Mouse (Mus musculus) midbrain, embryonic 10.5 days (tissue): ENCODE measurements at regions not wholly inside any gene's neighbourhood (a gene's known extent, or its start where the extent isn't known, plus 50 kb on each side); places are given as distances from the start of the nearest gene placed in this dataset.
A peak's percentile ranks its signal among the peaks of the same experiment; 100 is the strongest.

ENCODE experiments used
- DNase-seq: peaks from one replicate; pipeline ENCODE4 v3.0.0-alpha.2; 2017; ENCODE audit warnings: low spot score
- H3K27ac ChIP-seq: fragments of 300-500 bp; sonication (generic); replicated peaks from 2 replicates; pipeline ENCODE4 v1.5.1; 2016; ENCODE audit warnings: mild to moderate bottlenecking
- H3K27me3 ChIP-seq: fragments of 300-500 bp; sonication (generic); 2 replicates; pipeline ENCODE4 v1.6.1; 2016; ENCODE audit warnings: low read depth, mild to moderate bottlenecking; ENCODE audit not compliant: poor library complexity, severe bottlenecking
- H3K36me3 ChIP-seq: fragments of 300-500 bp; sonication (generic); 2 replicates; pipeline ENCODE4 v1.6.1; 2016; ENCODE audit warnings: mild to moderate bottlenecking, moderate library complexity
- H3K4me1 ChIP-seq: fragments of 300-500 bp; sonication (generic); 2 replicates; pipeline ENCODE4 v1.6.1; 2016
- H3K4me3 ChIP-seq: fragments of 300-500 bp; sonication (generic); 2 replicates; pipeline ENCODE4 v1.5.1; 2016; ENCODE audit warnings: mild to moderate bottlenecking, moderate library complexity
- H3K9me3 ChIP-seq: fragments of 300-500 bp; sonication (generic); replicated peaks from 2 replicates; pipeline ENCODE4 v1.6.1; 2016; ENCODE audit warnings: mild to moderate bottlenecking
- WGBS: fragments of 180-500 bp; shearing (Covaris S2); methylation state at CpG from one replicate; pipeline ENCODE4 v1.1.7; 2016; 5-methylcytosine and 5-hydroxymethylcytosine counted together

- 86% methylated on average over 6 of the region's 6 CpGs for WGBS
- DNase-seq: no peak
- no peak overlapping the region for H3K4me3 ChIP-seq
- H3K27ac ChIP-seq: no peak overlapping the region
- H3K9me3 ChIP-seq: no peaks in the 10 kb centered on the region
- no peaks in the 10 kb centered on the region for H3K27me3 ChIP-seq
- H3K4me1 ChIP-seq: no peaks in the 10 kb centered on the region
- no peaks in the 10 kb centered on the region for H3K36me3 ChIP-seq
These were observed 120.5 kb upstream of the Ppp1r26 start for GRCm38 (mm10) chr2:28326056-28326455.

- Histone ChIP-seq H3K36me3 (no peaks in the 10 kb centered on the region), H3K4me3 (no peak overlapping the region), H3K4me1 (no peaks in the 10 kb centered on the region), H3K27me3 (no peaks in the 10 kb centered on the region), H3K27ac (no peak overlapping the region), H3K9me3 (no peaks in the 10 kb centered on the region)
- DNase-seq: no peak
- 87% methylated on average over 3 of the region's 3 CpGs for WGBS
These were observed 119.9 kb upstream of the Ppp1r26 start for GRCm38 (mm10) chr2:28326682-28327081.

- Histone ChIP-seq H3K9me3 (no peaks in the 10 kb centered on the region), H3K4me1 (no peaks in the 10 kb centered on the region), H3K4me3 (no peak overlapping the region), H3K27ac (no peak overlapping the region), H3K36me3 (no peaks in the 10 kb centered on the region), H3K27me3 (no peaks in the 10 kb centered on the region)
- WGBS: 86% methylated on average over 5 of the region's 5 CpGs
- no peak for DNase-seq
These were observed 117.5 kb upstream of the Ppp1r26 start for GRCm38 (mm10) chr2:28329130-28329529.

DNA sequence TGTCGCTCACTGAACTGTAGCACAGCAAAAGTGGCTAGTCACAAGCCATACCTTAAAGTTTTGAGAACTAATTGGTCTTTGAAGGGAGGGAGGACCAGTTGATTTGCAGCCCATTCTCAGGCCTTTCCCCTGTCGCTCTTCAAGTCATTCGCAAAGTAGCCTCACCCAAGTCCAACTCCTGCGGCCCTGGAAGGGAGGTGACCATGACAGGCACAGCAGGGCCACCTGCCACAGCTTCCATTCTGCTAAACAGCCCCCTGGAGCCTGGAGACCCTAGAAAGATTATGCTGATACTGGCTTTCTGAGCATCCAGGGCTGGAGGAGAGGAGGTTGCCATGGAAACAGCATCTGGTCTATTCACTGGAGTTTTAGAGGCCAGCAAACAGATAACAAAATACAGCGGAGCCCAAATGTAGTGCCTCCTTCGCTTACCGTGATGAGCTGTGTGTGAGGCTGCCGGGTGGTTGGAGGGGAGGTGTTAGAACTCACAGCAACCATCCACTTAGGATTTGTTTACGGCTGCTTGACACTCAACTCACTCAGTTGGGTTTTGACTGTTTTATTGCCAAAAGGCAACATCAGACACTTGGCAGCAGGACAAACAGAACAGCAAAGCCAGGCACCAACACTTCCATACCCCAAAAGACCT lies 111.3 kb upstream of the Ppp1r26 start:
- WGBS: 54% methylated on average over 9 of the region's 9 CpGs
- no peak for DNase-seq
- H3K9me3 ChIP-seq: no peaks in the 10 kb centered on the region
- H3K4me1 ChIP-seq: peaks cover 15% of the 10 kb centered on the region
- H3K27me3 ChIP-seq: no peaks in the 10 kb centered on the region
- H3K27ac ChIP-seq: no peak overlapping the region
- no peak overlapping the region for H3K4me3 ChIP-seq
- no peaks in the 10 kb centered on the region for H3K36me3 ChIP-seq

- Histone ChIP-seq H3K4me1 (peaks cover 15% of the 10 kb centered on the region), H3K27ac (no peak overlapping the region), H3K27me3 (no peaks in the 10 kb centered on the region), H3K4me3 (no peak overlapping the region), H3K9me3 (no peaks in the 10 kb centered on the region), H3K36me3 (no peaks in the 10 kb centered on the region)
- no peak for DNase-seq
- WGBS: 71% methylated on average over 3 of the region's 3 CpGs
These were observed 110.8 kb upstream of the Ppp1r26 start for GRCm38 (mm10) chr2:28335810-28336209.

DNA sequence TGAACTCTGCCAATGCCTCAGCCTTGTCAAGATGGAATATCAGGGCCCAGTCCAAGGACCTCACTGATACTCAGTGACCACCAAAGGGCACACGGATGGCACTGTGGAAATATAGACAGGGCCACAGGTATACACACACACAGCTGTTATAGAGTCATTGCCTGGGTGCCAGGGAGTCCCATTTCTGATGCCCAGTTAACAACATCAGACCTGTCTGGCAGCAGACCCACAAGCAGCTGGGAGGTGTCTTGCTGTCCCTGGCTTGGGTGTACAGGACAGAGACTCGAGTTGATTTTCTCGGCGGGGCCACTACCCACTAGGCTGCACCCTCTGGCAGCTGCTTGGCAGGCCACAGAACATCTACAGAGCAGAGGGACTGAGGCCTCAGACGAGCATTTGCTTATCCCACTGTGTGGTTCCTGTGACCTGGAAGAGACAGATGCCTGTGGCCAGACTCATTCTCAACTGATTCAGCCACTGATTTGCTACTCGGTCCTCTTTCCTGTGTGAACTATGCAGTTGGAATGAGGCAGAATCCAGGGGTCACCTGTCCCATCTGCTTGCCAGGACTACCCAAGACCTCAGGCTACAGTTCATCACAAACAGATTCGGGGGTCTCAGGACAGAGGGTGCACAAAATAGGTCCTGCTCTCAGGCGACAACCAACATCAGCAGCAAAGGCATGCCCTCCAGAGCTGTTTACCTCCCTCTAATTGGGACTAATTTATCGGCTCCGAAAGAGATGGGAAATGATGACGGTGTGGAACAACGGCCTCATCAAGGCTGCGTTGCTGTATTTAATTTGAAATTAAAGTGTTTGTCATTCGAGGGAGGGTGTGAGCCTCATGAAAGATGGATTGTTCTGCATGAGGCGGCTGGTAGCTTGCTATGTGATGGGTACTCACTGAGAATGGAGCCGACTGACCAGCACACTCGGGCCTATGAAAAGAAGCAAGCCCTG lies 110.0 kb upstream of the Ppp1r26 start:
- no peaks in the 10 kb centered on the region for H3K9me3 ChIP-seq
- no peaks in the 10 kb centered on the region for H3K36me3 ChIP-seq
- H3K4me1 ChIP-seq: peaks cover 15% of the 10 kb centered on the region
- DNase-seq: no peak
- no peak overlapping the region for H3K4me3 ChIP-seq
- 86% methylated on average over 17 of the region's 17 CpGs for WGBS
- H3K27me3 ChIP-seq: no peaks in the 10 kb centered on the region
- 0 out of 2 replicates have a peak overlapping the region, but pooled peaks have one; percentile 17 for H3K27ac ChIP-seq

- H3K4me1 ChIP-seq: peaks cover 15% of the 10 kb centered on the region
- no peak overlapping the region for H3K27ac ChIP-seq
- 79% methylated on average over 5 of the region's 5 CpGs for WGBS
- no peak overlapping the region for H3K4me3 ChIP-seq
- H3K27me3 ChIP-seq: no peaks in the 10 kb centered on the region
- H3K9me3 ChIP-seq: no peaks in the 10 kb centered on the region
- DNase-seq: no peak
- H3K36me3 ChIP-seq: no peaks in the 10 kb centered on the region
These were observed 109.0 kb upstream of the Ppp1r26 start for GRCm38 (mm10) chr2:28337561-28337960.

DNA sequence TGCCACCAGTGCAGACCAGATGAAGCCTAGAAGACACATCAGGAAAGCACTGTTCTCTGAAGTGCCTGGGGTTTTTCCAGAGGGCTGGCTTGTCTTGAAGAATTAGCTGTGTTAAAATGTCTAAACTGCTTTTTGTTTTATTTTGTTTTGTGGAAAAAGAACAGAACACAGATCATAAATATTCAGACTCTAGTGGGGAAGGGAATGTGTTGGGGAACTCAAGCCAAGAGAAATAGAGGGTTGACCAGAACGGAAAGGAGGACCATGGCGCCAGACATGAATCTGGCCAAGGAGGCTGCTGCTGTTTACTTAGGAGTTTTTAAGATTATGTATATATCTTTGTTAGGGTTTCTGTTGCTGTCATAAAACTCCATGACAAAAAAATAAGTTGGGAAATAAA lies 105.3 kb upstream of the Ppp1r26 start:
- 97% methylated on average over 2 of the region's 2 CpGs for WGBS
- Histone ChIP-seq H3K9me3 (no peaks in the 10 kb centered on the region), H3K36me3 (no peaks in the 10 kb centered on the region), H3K4me1 (peaks cover 3% of the 10 kb centered on the region; the same call in 1 of the 2 replicates), H3K27me3 (no peaks in the 10 kb centered on the region), H3K4me3 (no peak overlapping the region), H3K27ac (no peak overlapping the region)
- no peak for DNase-seq

DNA sequence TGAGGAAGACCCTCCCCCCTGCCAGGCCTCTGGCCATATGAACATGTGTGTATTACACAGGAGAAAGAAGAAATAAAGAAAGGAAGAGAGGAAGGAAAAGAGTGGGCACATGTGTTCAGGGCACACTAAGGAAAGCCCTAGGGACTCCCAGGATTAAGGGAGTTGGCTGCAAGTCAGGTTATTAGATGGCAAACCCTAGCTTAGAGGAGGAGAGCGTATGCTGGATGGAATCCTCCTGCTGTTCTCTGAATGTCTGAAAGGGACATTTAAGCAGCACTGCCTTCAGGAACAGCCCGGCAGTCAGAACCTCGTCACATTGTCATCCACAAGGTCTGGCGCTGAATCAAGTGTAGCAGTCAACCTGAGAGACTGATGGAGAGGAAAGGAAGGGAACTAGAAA lies 98.1 kb upstream of the Ppp1r26 start:
- Histone ChIP-seq H3K9me3 (no peaks in the 10 kb centered on the region), H3K27me3 (no peaks in the 10 kb centered on the region), H3K27ac (no peak overlapping the region), H3K36me3 (no peaks in the 10 kb centered on the region), H3K4me1 (0 out of 2 replicates have a peak, but pooled peaks cover 1% of the 10 kb centered on the region), H3K4me3 (no peak overlapping the region)
- 83% methylated on average over 4 of the region's 4 CpGs for whole genome bisulfite sequencing
- no peak for DNase-seq

- DNase-seq: no peak
- Histone ChIP-seq H3K36me3 (no peaks in the 10 kb centered on the region), H3K4me3 (no peak overlapping the region), H3K27me3 (no peaks in the 10 kb centered on the region), H3K4me1 (no peaks in the 10 kb centered on the region; the same call in 1 of the 2 replicates), H3K9me3 (no peaks in the 10 kb centered on the region), H3K27ac (no peak overlapping the region)
- 88% methylated on average over 8 of the region's 8 CpGs for WGBS
These were observed 96.7 kb upstream of the Ppp1r26 start for GRCm38 (mm10) chr2:28349911-28350310.

DNA sequence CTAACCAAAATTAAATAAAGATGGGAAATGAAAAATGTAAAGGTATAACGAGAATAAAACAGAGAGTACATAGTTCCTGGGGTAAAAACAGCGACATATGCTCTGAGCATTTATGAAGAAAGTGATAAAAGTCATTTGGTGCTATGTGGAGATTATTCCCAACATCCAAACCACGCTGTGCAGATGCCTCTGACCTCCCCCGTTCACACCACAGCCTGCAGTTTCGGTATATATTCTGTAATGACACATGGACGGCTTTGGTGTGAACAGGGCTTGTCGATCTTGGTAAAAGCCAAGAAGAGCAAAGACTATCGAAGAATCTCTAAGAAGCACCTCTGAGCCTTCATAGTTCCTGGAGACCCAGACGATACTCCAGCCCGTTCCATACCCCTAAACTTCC lies 95.2 kb upstream of the Ppp1r26 start:
- Histone ChIP-seq H3K27me3 (no peaks in the 10 kb centered on the region), H3K9me3 (0 out of 2 replicates have a peak, but pooled peaks cover 3% of the 10 kb centered on the region), H3K4me1 (no peaks in the 10 kb centered on the region; the same call in 1 of the 2 replicates), H3K27ac (no peak overlapping the region), H3K36me3 (no peaks in the 10 kb centered on the region), H3K4me3 (no peak overlapping the region)
- no peak for DNase-seq
- WGBS: 91% methylated on average over 10 of the region's 10 CpGs

GRCm38 (mm10) chr2:28352903-28353302 lies 93.7 kb upstream of the Ppp1r26 start:
- no peak for DNase-seq
- Histone ChIP-seq H3K4me3 (no peak overlapping the region), H3K36me3 (no peaks in the 10 kb centered on the region), H3K4me1 (no peaks in the 10 kb centered on the region; the same call in 1 of the 2 replicates), H3K27me3 (no peaks in the 10 kb centered on the region), H3K9me3 (0 out of 2 replicates have a peak, but pooled peaks cover 5% of the 10 kb centered on the region), H3K27ac (no peak overlapping the region)
- 97% methylated on average over 1 of the region's 1 CpGs for WGBS

DNA sequence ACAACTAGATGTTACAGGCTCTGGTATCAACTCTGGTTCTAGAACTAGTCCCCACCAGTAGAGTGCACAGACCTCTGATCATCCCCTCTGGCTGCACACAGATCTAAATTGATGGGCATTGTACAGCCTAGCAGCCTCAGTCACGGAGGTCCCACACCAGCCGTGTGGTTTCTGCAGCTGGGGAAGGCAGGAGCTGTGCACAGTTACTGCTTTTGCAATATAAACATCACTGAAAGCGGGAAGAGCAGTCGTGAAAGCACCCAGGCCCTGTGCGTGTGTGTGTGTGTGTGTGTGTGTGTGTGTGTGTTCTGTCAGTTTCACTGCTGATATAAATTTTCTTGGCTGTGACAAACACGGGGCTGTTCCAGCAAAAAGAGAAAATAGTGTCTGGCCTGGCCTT lies 84.4 kb upstream of the Ppp1r26 start:
- whole genome bisulfite sequencing: 84% methylated on average over 6 of the region's 6 CpGs
- DNase-seq: no peak
- Histone ChIP-seq H3K27ac (no peak overlapping the region), H3K4me3 (no peak overlapping the region), H3K4me1 (no peaks in the 10 kb centered on the region), H3K27me3 (no peaks in the 10 kb centered on the region), H3K36me3 (no peaks in the 10 kb centered on the region), H3K9me3 (no peaks in the 10 kb centered on the region)
